Mouse (Mus musculus): ENCODE measurements around the gene Cisd3. TPM values are rescaled to one million over a fixed set of nuclear protein-coding genes. Genes with fewer than 3 reads are reported as not detected.

Gene Cisd3
- polyA plus RNA-seq, 1 experiment = 149 TPM

DNA sequence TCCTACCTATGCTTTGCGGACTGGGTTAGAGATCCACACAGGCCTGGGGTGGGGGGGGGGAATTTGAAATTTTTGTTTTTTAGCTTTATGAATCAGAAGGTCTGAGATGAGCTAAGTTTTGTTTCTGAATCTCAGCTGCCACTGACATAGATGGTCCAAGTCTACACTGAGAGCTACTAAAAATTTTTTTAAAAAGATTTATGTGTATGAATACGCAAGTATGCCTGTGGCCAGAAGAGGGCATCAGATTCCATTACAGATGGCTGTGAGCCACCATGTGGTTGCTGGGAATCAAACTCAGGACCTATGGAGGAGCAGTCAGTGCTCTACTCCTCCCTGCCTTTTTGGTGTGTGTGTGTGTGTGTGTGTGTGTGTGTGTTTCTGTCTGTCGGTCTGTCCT lies 28.7 kb downstream of the Cisd3 start:
- no peaks in the 10 kb centered on the region for H3K4me1 ChIP-seq (ENCODE audit: control insufficient read depth, insufficient read depth, low read length)
- H3K27me3 ChIP-seq (replicated peaks; ENCODE audit: control insufficient read depth, insufficient read depth, low read length) = no peaks in the 10 kb centered on the region
- H3K4me3 ChIP-seq (ENCODE audit: insufficient read depth, low read depth, low read length) = no peak overlapping the region
- no peak overlapping the region for H3K27ac ChIP-seq (ENCODE audit: insufficient read depth, low read depth, low read length)
- TF ChIP-seq POLR2A (IDR thresholded peaks at IDR 0.05; ENCODE audit: low read depth, low read length) (no peak), CTCF (conservative IDR thresholded peaks at IDR 0.05; ENCODE audit: insufficient read depth, insufficient read length, low read depth, low read length) (0 out of 2 replicates have a peak, but pooled peaks have one; percentile 15)
- no peaks in the 10 kb centered on the region for H3K36me3 ChIP-seq (ENCODE audit: control insufficient read depth, insufficient read depth, low read length)
- 98% methylated on average over 3 of the region's 3 CpGs for WGBS
- DNase-seq = no peak

DNA sequence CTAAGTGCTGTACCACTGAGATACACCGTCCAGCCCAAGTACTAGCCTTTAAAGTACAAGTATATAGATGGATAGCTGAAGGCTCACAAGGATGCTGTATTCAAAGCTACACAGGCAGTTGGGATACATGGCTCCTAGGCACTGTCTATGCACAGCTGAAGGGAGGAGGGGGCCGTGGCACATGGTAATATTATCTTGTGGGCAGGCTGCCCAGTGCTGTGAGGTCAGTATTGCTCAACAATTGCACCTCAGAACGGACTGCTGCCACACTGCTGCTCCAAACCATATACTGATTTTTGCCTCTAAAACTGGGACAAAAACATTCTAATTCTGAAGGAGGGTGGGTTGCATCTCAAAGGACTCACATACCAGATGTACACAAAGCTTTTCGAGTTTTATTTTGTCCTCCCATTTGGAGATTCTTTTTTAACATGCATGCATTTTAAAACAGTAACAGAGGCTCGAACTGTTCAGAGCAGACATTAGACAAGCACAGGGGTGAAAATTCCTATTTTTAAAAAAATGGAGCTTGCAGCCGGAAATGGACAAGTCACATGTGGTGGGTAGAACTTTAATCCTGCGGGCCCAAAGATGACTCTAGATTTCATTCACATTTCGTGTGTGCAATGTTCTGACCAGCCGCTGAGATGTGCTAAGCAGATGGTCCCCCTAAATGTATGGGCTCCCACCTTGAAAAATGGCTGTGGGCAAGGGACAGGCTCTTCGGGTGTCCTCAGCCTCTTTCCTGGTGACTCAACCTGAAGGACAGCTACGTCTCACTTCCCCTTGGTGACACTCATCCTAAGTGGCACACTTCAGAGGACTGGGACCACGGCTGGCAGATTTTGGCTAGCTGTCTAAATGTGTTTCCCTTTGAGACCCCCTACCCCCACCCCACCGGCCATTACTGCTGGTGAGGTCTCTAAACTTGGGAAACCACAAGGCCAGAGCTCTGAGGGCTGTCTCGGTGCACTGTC lies 29.4 kb downstream of the Cisd3 start:
- H3K4me3 ChIP-seq (ENCODE audit: insufficient read depth, low read depth, low read length) = no peak overlapping the region
- TF ChIP-seq CTCF (conservative IDR thresholded peaks at IDR 0.05; ENCODE audit: insufficient read depth, insufficient read length, low read depth, low read length) (no peak), POLR2A (IDR thresholded peaks at IDR 0.05; ENCODE audit: low read depth, low read length) (no peak)
- no peaks in the 10 kb centered on the region for H3K27me3 ChIP-seq (replicated peaks; ENCODE audit: control insufficient read depth, insufficient read depth, low read length)
- 81% methylated on average over 14 of the region's 14 CpGs for WGBS
- no peaks in the 10 kb centered on the region for H3K36me3 ChIP-seq (ENCODE audit: control insufficient read depth, insufficient read depth, low read length)
- no peak for DNase-seq
- no peaks in the 10 kb centered on the region for H3K4me1 ChIP-seq (ENCODE audit: control insufficient read depth, insufficient read depth, low read length)
- H3K27ac ChIP-seq (ENCODE audit: insufficient read depth, low read depth, low read length) = no peak overlapping the region

DNA sequence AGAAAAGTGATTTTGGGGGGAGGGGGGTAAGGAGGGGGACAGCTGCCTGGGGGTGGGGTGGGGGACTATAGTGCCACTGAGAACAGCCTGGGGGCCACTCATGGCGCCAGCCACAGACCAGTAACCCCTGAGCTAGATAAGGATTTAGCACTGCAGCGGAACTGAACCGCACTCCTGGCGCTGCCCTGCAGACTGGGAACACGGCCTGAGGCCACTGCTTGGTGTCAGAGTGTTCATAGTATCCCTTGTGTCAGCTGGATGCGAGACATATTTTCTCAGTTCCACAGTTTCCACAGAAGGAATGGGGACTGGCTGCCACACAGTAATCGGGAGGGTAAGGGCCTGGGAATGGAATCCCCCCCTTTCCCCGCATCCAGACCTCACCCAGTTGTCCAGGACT lies 30.4 kb downstream of the Cisd3 start:
- Histone ChIP-seq H3K36me3 (ENCODE audit: control insufficient read depth, insufficient read depth, low read length) (no peaks in the 10 kb centered on the region), H3K4me1 (ENCODE audit: control insufficient read depth, insufficient read depth, low read length) (no peaks in the 10 kb centered on the region), H3K27ac (ENCODE audit: insufficient read depth, low read depth, low read length) (no peak overlapping the region), H3K4me3 (ENCODE audit: insufficient read depth, low read depth, low read length) (no peak overlapping the region), H3K27me3 (replicated peaks; ENCODE audit: control insufficient read depth, insufficient read depth, low read length) (no peaks in the 10 kb centered on the region)
- no peak for DNase-seq
- 85% methylated on average over 8 of the region's 8 CpGs for WGBS
- TF ChIP-seq CTCF (conservative IDR thresholded peaks at IDR 0.05; ENCODE audit: insufficient read depth, insufficient read length, low read depth, low read length) (no peak), POLR2A (IDR thresholded peaks at IDR 0.05; ENCODE audit: low read depth, low read length) (no peak)

DNA sequence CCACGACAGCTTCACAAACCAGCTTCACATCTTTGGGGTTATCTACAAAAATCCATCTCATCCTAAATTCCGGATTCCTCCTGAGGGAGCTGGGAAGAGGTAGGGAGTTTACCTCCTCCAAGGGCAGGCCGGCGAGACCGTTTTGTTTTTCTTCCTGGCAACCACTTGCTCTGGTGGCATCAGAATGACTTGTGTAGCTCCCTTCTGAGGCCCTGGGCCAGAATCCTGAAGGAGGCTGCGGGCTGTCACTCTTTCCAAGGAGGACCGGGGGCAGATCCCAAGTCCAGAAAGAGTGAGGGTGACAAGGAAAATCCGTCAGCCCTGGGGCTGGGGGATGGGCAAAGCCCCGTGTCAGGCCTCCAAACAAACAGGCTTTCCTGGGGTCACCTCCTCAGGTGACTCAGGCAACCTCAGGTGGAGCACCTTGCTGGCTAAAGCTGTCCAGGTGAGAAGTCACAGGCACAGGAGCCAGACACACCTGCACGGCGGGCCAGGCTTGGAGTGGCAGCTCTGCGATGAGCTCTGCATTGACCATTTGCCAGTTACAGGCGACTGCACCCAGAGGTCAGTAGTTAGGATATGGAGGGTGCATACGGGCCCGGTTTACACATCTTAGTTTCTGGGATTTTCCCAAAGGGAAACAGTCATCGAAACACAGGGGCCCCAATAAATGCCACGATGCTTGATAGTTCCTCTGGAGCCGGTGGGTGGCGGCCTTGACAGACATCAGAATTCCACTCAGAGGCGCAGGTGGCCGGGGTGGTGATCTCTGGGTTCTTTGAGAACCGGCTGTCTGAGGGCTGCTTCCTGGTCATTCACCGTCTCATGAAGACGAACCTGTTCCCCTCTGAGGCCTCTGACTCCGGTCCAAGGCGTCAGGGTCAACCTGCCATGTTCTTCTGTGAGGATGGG lies 32.0 kb downstream of the Cisd3 start:
- no peak overlapping the region for H3K27ac ChIP-seq (ENCODE audit: insufficient read depth, low read depth, low read length)
- no peaks in the 10 kb centered on the region for H3K36me3 ChIP-seq (ENCODE audit: control insufficient read depth, insufficient read depth, low read length)
- H3K4me1 ChIP-seq (ENCODE audit: control insufficient read depth, insufficient read depth, low read length) = no peaks in the 10 kb centered on the region
- WGBS = 77% methylated on average over 26 of the region's 26 CpGs
- no peak for DNase-seq
- no peak overlapping the region for H3K4me3 ChIP-seq (ENCODE audit: insufficient read depth, low read depth, low read length)
- TF ChIP-seq CTCF (conservative IDR thresholded peaks at IDR 0.05; ENCODE audit: insufficient read depth, insufficient read length, low read depth, low read length) (no peak), POLR2A (IDR thresholded peaks at IDR 0.05; ENCODE audit: low read depth, low read length) (no peak)
- H3K27me3 ChIP-seq (replicated peaks; ENCODE audit: control insufficient read depth, insufficient read depth, low read length) = no peaks in the 10 kb centered on the region

DNA sequence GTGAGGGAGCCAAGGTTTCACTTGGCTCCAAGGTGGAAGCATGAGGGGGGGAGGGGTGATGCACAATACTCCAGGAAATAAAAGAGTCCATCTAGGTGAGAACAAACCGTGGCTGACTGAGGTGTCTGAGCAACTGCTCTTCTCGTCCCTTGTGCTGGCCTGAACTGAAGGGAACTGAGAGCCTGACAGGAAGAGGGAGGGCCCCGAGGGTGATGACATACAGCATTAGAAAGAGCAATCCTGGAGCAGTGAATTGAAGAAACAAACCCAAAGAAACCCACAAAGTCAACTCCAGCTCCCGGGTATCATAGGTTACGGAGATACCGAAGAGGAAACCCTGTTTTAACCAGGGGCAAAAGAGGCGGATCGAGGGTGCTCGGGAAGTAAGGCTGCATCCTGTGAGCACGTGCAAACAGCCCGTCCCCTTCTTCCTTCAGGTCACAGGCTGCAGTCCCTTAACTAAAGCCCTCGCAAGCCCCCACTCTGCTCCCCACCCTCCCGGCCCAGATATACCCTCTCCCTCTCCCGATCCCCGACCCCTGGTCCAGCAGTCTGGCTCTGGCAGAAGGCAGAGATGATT lies 32.7 kb downstream of the Cisd3 start:
- 66% methylated on average over 15 of the region's 15 CpGs for WGBS

DNA sequence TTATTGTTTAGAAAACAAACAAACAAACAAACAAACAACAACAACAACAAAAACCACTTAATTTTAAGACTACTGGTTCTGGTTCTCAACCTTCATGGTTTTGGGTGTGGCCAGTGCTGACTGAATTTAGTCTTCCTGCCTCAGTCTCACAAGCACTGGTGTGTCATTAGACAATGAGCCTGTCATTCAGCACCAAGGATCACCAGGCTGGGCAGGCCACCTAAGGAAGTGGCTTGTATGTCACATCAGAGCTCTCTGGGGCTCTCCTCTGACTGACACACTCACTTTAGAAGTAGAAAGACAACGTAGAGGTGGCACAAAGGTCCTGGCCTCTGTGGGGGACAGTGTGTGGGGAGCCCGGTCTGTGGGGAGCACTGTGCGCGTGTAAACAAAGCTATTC lies 33.4 kb downstream of the Cisd3 start:
- TF ChIP-seq CTCF (conservative IDR thresholded peaks at IDR 0.05; ENCODE audit: insufficient read depth, insufficient read length, low read depth, low read length) (no peak), POLR2A (IDR thresholded peaks at IDR 0.05; ENCODE audit: low read depth, low read length) (no peak)
- DNase-seq = no peak
- WGBS = 77% methylated on average over 4 of the region's 4 CpGs
- no peak overlapping the region for H3K4me3 ChIP-seq (ENCODE audit: insufficient read depth, low read depth, low read length)
- H3K27me3 ChIP-seq (replicated peaks; ENCODE audit: control insufficient read depth, insufficient read depth, low read length) = no peaks in the 10 kb centered on the region
- no peaks in the 10 kb centered on the region for H3K4me1 ChIP-seq (ENCODE audit: control insufficient read depth, insufficient read depth, low read length)
- no peaks in the 10 kb centered on the region for H3K36me3 ChIP-seq (ENCODE audit: control insufficient read depth, insufficient read depth, low read length)
- H3K27ac ChIP-seq (ENCODE audit: insufficient read depth, low read depth, low read length) = no peak overlapping the region

More for the DNA sequence above, 32.7 kb downstream of the Cisd3 start:
- Histone ChIP-seq H3K27me3 (replicated peaks; ENCODE audit: control insufficient read depth, insufficient read depth, low read length) (no peaks in the 10 kb centered on the region), H3K27ac (ENCODE audit: insufficient read depth, low read depth, low read length) (no peak overlapping the region), H3K4me3 (ENCODE audit: insufficient read depth, low read depth, low read length) (no peak overlapping the region), H3K4me1 (ENCODE audit: control insufficient read depth, insufficient read depth, low read length) (no peaks in the 10 kb centered on the region), H3K36me3 (ENCODE audit: control insufficient read depth, insufficient read depth, low read length) (no peaks in the 10 kb centered on the region)
- TF ChIP-seq POLR2A (IDR thresholded peaks at IDR 0.05; ENCODE audit: low read depth, low read length) (no peak), CTCF (conservative IDR thresholded peaks at IDR 0.05; ENCODE audit: insufficient read depth, insufficient read length, low read depth, low read length) (no peak)
- DNase-seq = no peak

Data from kidney, adult 2 months (tissue).